Mouse (Mus musculus) CD8-positive naive resting alpha-beta T cell, adult 2 months (primary cell): ENCODE data around the gene Anxa6.

Experiments used
- DNase-seq, 2 experiments: peaks; one replicate each; pipeline ENCODE4 v3.0.0; 2022; ENCODE audit warnings: low read depth in 2 of 2, low spot score in 2 of 2

The Anxa6 gene

DNA sequence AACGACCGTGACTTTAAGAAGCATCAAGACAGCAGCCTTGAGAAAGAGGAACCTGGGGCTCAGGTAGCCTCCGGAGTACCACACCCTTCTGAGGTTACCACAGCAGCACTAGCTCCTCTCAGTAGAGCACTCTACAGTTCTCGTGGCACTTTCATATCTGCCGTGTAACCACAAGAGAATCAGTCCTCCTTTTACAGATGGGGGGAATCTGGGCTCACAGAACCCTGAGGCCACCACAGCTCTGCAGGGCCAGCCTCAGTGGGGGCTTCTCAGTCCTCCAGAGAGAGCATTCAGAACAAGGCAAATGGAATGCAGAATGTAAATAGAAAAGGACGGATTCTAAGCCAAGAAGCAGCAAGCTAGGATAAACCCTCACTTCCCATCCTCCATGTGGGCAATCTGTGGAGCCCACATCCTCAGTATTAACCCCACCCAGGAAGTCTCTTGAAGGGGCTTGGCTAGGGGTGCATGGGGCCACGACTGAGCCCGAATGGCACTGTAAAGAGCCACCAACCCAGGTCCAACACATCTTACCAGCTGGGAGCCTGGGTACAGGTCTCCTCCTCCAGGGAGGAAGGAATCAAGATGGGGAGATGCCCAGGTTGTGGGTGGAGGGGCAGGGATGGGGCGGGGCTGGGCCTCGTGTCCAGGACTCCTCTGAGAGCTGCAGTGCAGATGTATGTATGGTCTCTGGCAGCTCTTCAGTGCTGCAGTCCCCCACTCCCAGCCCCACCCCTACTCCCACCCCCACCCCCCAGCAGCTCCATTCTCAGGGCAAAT is 1.8 kb downstream of the Anxa6 start:
- peak; percentile 37 to 52 for DNase-seq

DNA sequence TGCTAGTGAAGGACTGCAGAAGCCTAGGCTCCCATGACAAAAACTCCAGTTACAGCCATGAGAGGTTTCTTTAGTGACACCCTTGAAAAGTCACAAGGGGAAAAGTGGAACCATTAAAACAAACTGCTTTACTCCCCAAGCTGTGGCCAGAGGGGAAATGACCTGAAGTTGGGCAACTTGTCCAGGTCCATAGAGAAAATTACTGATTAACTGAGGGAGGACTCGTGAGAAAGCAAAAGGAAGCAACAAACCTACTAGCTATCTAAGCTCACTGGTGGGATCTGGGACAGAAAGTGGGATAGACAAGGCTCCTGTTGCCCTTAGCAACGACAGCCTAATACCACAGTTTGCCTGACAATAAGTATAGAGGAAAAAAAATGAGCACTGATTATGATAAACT is 4.7 kb downstream of the Anxa6 start:
- no peak for DNase-seq

DNA sequence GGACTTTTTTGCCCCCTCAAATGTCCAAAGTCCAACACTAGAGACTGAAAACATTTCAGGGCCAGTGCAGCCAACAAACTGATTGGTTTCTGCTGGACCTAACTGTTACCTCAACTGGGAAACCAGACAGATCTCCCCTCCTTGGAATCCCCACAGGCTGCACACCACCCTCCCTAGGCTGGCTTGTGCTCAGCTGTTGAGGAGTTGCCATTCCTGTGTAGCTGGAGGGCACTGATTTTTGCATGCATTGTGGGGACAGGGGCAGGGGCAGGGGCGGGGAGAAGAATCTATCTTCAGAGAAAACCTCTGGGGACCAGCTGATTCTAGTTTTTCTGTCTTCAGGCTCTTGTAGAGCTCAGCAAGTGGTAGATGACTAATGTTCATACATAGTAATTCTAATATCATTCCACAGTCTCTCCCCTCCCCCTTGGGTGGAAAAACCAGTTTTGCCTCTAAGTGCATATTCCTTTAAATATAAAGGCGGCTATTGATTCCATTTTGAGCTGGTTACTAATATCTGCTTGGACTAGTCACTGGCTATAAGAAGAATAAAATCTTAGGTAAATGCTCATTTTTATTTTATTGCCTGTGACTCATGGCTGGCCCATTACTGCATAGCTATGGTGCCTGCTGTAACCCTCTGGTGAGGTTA is 5.9 kb downstream of the Anxa6 start:
- DNase-seq: no peak

DNA sequence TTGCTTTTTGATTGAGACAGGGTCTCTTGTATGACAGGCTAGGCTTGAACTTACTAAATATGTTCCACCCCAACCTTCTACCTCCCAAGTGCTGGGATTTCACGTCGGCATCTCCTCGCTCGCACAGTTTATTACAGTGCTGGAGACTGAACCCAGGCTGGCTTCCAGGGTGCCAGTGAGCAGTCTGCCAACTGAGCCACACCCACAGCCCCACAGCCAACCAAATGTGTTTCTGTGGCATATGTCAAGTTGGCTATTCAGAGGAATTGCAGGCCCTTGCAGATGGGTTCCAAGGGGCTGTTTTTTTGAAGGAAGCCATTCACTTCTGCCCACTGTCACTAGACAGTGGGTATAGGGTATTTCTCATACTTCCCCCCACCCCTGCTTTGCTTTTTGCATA is 7.3 kb downstream of the Anxa6 start:
- no peak for DNase-seq

DNA sequence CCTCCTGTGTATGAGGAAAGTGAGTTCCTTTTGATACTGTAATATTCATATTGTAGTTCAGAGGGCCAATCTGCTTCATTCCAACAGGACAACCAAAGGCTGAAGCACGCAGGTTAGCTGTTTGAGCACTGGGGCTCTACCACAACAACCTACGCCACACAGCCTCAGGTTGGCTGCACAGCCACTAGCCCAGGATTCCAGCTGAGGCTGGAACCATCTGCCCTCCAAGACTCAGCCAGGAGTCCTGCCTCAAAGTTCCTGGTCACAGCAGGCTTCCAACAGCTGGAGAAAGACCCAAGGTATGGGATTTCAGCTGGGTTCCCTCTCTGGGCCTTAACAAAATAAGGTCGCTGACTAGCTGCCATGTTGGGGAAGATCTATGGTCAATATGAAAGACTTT is 9.7 kb downstream of the Anxa6 start:
- no peak for DNase-seq

DNA sequence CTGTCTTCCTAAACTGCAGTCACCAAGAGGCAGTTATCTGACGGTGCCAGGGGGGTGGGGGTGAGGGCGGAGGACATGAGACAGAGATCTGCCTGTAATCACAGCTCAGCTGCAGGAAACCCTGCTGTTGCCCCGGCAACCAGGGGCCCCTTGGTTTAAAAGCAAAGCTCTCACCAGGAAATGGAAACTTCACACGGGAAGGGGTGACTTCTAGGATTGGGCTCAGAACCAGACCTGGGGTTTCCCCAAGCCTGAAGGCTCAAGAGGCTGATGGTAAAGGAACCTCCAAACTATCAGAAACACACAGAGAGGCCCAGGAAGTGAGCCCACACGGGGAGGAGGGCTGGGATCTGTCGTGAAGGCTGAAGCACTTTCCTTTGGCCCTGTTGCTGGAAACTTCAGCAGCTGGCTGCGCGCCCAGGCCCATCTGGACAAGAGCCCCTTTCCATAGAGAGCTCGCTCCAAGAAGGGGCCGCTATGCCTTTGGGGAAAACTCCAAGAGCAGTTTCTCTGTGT is 10.1 kb downstream of the Anxa6 start:
- DNase-seq: peak; percentile 91 to 94

DNA sequence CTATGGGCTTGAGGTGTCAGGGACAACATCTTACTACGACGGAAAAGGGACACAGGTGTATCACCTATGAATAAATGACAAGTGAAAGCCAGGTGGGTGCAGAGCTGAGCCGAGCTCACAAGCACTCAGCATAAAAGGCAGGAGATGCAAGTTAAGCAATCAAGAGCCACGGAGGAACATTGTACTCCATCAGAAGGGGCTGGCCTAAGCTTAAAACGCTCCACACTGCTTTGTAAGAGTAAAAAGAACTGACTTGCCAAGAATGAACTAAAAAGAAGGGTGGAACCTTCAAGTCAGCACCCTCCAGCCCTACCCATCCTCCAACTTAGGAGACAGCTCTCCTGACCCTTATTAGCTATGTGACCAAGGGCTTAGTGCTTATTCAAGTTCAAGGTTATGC is 10.7 kb downstream of the Anxa6 start:
- DNase-seq: no peak

DNA sequence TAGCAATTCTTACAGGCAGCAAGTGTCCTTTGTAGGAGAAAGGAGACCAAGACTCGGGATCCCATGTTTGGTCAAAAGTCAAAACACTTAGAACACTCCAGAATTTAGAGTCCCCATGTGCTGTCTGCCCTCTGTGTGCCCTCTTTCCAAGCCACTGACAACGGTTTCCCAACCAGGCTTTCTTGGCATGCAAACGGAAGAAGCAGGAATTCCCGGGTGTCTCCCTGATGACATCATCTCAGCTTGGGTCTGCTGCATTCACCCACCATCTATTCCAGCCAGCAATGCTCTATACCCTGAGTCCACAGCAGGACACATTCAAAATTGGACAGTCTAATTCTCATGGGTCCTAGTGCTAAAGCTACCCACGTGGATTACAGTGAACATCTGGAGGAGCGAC is 11.4 kb downstream of the Anxa6 start:
- DNase-seq: no peak

DNA sequence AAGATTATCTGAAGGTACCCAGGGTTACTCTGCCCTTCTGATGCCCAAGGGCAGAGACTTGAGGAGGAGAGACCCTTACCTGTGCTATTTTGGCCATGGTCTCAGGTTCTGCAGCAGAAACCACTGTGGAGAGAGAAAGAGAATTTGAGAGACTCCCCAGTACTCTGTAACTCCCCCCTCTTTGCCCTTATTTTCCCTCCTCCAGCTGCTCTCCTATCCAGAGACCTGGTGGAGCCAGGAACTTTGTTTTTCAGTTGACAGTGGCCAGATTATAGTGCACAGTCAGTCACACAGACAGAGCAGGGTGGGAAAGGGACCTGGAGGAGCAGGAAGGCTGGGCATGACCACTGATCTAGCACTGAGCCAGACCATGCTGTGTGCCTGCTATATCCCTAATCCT is 11.8 kb downstream of the Anxa6 start:
- DNase-seq: no peak

DNA sequence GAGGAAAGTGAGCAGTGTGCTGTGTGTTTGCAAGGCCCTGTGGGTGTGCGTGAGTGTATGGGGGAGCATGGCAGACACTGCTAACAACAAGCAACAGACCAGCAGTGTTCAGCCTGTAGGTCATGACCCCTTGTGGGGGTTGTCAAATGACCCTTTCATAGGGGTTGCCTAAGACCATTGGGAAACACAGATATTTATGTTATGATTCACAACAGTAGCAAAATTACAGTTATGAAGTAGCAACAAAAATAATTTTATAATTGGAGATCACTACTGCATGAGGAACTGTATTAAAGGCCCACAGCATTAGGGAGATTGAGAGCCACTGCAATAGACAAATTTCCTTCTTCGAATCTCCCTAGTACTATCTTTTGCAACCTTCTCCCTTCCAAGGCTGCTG is 13.5 kb downstream of the Anxa6 start:
- no peak for DNase-seq

DNA sequence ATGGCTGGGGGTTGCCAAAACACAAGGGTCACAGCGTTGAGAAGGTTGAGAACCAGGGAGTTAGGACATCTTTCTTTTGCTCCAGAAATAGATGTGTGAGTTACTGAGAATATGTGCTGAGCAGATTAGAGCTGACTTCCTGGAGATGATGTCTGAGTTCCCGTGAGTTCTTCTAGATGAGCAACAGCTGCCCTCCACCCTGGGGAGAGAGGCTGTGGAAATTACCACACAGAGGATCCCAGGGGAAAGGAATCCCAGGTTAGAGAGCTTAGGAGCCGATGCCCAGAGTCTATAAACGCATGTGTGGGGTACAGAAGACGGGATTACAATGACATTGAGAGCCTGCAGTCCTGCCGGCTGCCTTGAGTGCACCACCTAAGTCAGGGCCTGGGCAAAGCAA is 15.2 kb downstream of the Anxa6 start:
- no peak for DNase-seq

DNA sequence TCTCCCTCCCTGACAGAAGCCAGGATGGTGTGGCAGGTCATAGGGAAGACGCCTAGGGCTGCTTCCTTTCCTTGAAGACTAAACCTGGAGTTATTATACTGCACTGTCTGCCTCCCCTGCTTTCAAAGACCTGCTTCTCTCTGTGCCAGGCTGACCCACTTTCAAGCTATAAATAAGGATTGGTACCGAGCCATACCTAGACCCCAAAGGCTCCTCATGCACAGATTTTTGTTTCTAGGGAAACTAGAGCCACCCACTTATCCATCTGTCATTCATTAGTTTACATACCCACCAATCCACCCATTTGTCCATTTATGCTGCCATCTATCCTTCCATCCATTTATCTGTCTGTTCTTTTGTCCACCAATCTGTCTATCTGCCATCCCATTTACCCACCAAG is 16.0 kb downstream of the Anxa6 start:
- no peak for DNase-seq

DNA sequence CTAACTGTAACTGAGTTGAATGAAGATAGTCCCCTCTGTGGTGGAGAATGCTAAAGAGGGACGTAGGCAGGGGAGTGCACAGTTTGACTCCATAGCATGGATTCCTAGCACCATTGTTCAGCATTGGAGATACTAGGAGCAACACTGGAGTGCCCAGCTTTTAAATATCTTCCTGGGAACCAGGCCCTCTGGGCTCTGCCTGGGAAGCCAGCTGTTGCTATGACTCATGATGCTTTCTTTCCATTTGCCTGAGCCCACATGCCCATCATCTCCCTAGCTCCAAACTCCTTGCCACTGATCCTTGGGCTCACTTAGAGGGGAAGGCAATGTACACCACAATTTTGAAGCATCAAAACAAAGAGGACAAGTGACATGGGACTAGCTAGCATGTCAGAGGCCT is 16.5 kb downstream of the Anxa6 start:
- DNase-seq: no peak

DNA sequence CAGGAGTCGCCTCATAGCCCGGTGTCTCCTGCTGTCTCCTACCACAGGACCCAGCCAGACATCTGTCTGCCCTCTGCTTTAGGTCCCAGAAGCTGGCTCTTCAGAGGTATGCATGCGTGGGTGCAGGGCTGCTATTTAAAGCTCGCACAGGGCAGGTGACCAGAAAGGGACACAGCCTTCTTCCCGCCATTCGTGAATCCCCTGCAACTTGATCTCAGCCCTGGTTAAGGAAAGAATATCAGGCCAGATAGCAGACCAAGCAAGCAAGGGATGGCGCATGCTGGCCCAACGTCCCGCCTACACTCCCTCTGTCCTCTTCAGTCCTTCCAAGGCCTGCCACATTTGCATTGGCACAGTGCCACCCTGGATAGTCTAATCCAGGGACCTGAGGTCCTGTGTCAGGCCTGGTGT is 17.4 kb downstream of the Anxa6 start:
- DNase-seq: no peak

DNA sequence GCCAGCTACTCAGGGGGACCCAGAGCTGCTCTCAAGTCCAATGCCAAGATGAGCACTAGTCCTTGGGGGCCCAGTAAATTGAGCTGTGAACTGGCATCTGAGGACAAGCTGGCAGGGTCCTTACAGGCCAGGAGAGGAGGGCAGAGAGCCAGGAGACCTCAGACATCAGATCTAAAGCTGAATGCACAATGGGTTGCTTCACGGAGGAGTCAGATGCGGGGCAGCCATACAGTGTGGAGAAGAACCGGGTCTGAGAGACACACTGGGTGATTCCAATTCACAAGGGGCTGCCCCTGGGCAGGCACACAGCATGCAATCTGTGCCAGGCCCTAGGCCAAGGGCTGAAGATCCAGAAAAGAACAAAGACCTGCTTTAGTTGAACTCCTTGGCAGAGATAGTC is 18.0 kb downstream of the Anxa6 start:
- DNase-seq: no peak

DNA sequence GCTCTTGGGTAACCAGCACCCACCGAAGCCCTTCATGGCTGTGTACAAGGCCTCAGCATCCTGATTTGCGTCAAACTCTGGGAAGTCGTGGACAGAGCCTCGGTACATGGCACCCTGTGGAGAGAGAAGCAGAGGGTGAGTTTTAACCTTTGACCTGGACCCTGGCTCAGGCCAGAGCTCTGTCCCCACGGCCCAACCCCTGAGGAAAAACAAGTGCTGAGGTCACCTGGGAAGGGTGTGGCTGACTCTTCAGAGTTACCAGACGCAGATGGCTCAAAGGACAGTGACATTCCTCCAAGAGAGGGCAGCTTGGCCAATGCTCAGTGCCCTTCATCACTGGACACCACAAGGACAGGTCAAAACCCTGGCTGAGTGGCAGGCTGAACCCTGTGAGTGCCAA is 19.4 kb downstream of the Anxa6 start:
- DNase-seq: no peak

DNA sequence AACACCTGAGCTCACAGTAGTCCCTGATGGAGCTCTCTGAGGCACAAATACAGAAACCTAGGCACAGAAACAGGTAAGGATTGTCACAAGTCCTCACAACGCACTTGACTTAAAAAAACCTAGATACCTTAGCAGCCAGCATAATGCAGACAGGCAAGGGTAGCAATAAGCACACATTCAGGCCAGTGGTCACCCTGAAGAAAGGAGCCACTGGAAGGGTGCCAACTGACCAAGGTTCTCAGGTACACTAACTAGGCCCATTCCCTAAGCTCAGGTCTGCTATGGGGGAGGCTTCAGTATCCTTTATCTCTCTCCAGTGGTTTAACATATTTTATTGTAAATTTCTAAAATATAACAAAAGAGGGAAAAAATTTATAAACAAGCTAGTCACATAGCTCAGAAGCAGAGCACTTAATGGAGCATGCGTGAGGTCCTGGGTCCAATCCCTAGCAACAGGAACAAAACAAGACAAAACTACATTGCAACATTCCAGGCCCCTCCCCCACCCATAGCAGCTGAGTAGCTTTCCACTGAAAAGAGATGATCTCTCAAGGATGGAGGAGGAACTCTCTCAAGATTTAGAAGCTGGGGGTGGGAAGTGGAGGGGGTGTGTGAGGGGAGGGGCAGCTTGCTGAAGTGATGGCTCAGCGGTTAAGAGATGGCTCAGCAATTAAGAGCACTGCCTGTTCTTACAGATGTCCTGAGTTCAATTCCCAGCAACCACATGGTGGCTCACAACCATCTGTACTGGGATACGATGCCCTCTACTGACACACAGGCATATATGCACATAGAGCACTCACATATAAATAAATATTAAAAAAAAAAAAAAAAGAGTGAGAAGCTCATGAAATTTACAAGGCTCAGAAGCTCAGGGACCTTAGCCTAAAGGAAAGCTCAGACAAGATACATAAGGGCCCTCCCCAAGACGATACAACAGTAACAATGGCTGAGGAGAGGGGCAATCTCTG is 20.4 kb downstream of the Anxa6 start:
- DNase-seq: no peak

DNA sequence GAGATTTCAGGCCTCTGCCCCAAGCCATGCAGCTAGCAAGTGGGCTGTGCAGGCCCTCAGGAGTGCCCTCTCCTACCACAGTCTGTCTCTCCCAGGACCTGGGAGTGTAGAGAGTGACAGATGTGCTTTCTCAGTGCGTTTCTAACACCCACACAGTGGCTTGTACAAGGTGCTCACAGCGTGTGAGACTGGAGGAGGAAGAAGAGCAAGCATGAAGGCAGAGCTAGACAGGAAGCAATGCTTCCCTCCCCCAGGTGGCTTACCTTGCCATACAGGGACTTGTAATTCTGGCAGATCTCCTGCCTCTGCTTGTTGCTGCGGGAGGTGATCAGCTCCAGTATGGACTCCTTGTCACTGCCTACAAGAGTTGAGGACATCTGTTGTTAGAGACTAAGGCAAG is 21.8 kb downstream of the Anxa6 start:
- no peak for DNase-seq

DNA sequence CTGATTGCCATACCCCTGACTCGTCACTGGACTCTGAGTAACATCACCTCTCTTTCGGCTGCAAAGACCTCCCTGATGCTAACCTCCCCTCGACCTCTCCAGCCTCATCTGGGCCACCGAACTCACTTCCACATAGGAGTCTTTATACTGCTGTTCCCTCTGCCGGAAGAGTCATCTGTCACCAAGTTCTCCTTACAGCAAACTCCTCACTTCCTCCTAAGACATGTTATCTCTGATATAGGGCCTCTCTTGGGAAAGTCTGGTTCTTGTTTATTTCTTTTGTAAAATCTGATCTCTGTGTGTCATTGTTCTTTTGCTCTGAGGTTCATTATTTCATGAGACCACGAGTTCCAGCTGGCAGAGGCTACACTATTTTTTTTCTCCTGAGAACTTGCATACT is 25.0 kb downstream of the Anxa6 start:
- DNase-seq: no peak

DNA sequence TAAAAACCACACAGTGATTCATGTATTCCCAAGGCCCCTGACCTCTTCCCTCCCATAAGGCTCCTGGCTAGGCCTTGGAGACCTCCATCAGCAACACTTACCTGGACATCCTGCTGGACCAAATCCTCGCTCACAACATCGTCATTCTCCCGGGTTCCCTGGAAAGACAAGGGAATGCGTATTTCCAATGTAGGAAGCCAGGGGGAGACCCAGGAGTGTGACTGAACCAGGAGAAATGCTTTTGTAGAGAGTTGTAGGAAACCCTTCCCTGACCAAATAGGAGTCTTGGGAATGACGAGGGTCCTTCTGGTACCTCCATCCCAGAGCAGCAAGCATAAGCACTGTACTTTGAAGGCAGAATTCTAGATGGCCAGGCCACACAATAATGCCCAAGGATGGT is 27.6 kb downstream of the Anxa6 start:
- no peak for DNase-seq

DNA sequence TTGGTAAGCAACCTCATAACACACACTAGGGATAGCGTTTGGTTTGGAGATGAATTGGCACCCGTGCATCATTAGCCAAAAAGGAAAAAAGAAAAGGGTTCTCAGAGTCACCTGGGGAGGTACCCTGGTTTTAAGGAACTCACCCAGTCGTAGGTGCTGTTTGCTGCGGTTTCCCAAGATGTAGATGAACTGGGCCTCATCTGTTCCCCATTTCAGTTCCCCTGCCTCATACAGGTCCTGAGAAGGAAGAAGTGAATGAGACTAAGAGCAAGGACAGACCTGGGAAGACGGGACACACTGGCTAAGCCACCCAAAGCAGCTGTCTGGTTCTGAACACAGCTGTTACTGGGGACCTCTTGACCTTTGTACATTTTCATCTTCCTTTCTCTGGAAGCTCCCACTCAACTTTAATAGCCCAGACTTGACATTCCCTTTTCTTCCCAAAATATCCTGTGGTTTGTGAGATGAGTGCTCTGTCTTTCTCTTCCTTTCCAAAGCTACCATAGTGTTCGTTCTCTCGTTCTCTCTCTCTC is 28.2 kb downstream of the Anxa6 start:
- DNase-seq: no peak
